Mouse (Mus musculus): ENCODE data around the gene Gorab.

DNA sequence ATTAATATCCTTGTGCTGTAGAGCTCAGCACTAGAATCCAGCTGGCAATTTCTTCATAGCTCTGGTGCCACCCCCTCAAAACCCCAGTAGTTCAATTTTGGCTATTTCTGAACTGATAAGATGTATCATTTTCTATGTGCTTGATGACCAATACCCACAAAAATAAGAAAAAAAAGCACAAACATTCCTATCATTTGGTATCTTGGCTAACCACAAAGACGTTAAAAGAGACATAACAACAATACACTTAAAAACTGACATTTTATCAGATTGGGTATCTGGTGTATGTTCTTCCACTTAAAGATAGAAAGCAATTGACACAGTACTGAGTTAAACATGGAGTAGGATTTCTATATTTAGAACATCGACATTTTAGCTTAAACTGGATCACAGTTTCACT lies 35.5 kb upstream of the Gorab start:
- TF ChIP-seq TCF12 (IDR thresholded peaks at IDR 0.05; ENCODE audit: low read depth, low read length) (no peak), POLR2A (IDR thresholded peaks at IDR 0.05; ENCODE audit: low read depth, low read length) (no peak), CTCF (conservative IDR thresholded peaks at IDR 0.05 in 1 of 2, IDR thresholded peaks at IDR 0.05 in 1 of 2; ENCODE audit: low read depth in 2 of 2, low read length in 2 of 2) (no peak), RAD21 (IDR thresholded peaks at IDR 0.05; ENCODE audit: low read depth, low read length) (no peak), HCFC1 (IDR thresholded peaks at IDR 0.05; ENCODE audit: low read depth, low read length) (no peak), ZNF384 (IDR thresholded peaks at IDR 0.05; ENCODE audit: low read depth, low read length) (no peak), SMC3 (IDR thresholded peaks at IDR 0.05; ENCODE audit: low read depth, low read length) (no peak), MAZ (IDR thresholded peaks at IDR 0.05; ENCODE audit: low read depth, low read length) (no peak), ZKSCAN1 (IDR thresholded peaks at IDR 0.05; ENCODE audit: borderline replicate concordance, low read depth, low read length) (no peak), TBP (conservative IDR thresholded peaks at IDR 0.05; ENCODE audit: low read depth, low read length) (no peak), E2F4 (IDR thresholded peaks at IDR 0.05; ENCODE audit: insufficient replicate concordance, low read depth, low read length) (no peak)
